Mouse (Mus musculus) bone marrow, adult 2 months (tissue): ENCODE results near the gene Hoxa10. TPM values are rescaled to one million over a fixed set of nuclear protein-coding genes. Genes with fewer than 3 reads are reported as not detected.
A peak's percentile ranks its signal among the peaks of the same experiment; 100 is the strongest.

Source experiments
- H3K27ac ChIP-seq: fragments of 200-500 bp; 2 replicates; pipeline ENCODE4 v1.5.1; 2012; ENCODE audit warnings: low read depth, mild to moderate bottlenecking, control low read depth, inconsistent platforms, low read length; ENCODE audit not compliant: control insufficient read depth, poor library complexity, insufficient read depth
- H3K4me1 ChIP-seq: fragments of 200-500 bp; 2 replicates; pipeline ENCODE4 v1.6.1; 2011; ENCODE audit warnings: low read length; ENCODE audit not compliant: control insufficient read depth, insufficient read depth
- H3K4me3 ChIP-seq: fragments of 200-500 bp; replicated peaks from 2 replicates; pipeline ENCODE3; 2011; ENCODE audit warnings: mild to moderate bottlenecking, low read depth, low read length, control low read depth; ENCODE audit not compliant: control insufficient read depth
- CTCF ChIP-seq: fragments of 200-500 bp; IDR thresholded peaks from 2 replicates; pipeline ENCODE4 v1.5.1; 2011; ENCODE audit warnings: low read length, control low read depth; ENCODE audit not compliant: control insufficient read depth, insufficient read depth
- POLR2A ChIP-seq: fragments of 200-500 bp; IDR thresholded peaks from 2 replicates; pipeline ENCODE4 v1.6.1; 2011; ENCODE audit warnings: low read depth, mild to moderate bottlenecking, control low read depth, low read length, borderline replicate concordance; ENCODE audit not compliant: control insufficient read depth
- WGBS: fragments of 180-500 bp; shearing (Covaris S2); methylation state at CpG from one replicate; pipeline ENCODE4 v1.1.7; 2018; 5-methylcytosine and 5-hydroxymethylcytosine counted together
- polyA plus RNA-seq: library from polyadenylated mRNA; stranded (reverse); fragments of >200 nt; gene quantifications from 2 replicates; pipeline ENCODE4 v1.2.4, GENCODE M21; 2011; ENCODE audit warnings: low replicate concordance; ENCODE audit not compliant: missing spikeins, insufficient read depth, insufficient read length

The Hoxa10 gene
- polyA plus RNA-seq, 1 experiment = 1.6 TPM

- WGBS = 84% methylated on average over 3 of the region's 3 CpGs
- H3K27ac ChIP-seq = no peak overlapping the region
- no peaks in the 10 kb centered on the region for H3K4me1 ChIP-seq
- TF ChIP-seq CTCF = no peak
- TF ChIP-seq POLR2A = no peak
- H3K4me3 ChIP-seq = no peak overlapping the region
These were observed 3.8 kb downstream of the Hoxa10 start for GRCm38 (mm10) chr6:52236806-52237205.

GRCm38 (mm10) chr6:52235866-52236265, 4.8 kb downstream of the Hoxa10 start:
- Histone ChIP-seq H3K4me3 (no peak overlapping the region), H3K4me1 (no peaks in the 10 kb centered on the region), H3K27ac (no peak overlapping the region)
- WGBS = 72% methylated on average over 6 of the region's 6 CpGs
- TF ChIP-seq CTCF (no peak), POLR2A (no peak)

- H3K27ac ChIP-seq = no peak overlapping the region
- no peak overlapping the region for H3K4me3 ChIP-seq
- TF ChIP-seq CTCF (no peak), POLR2A (no peak)
- WGBS = 80% methylated on average over 9 of the region's 9 CpGs
- no peaks in the 10 kb centered on the region for H3K4me1 ChIP-seq
These were observed 5.4 kb downstream of the Hoxa10 start for GRCm38 (mm10) chr6:52235267-52235666.

- no peak overlapping the region for H3K4me3 ChIP-seq
- WGBS = 2% methylated on average over 67 of the region's 68 CpGs
- H3K4me1 ChIP-seq = no peaks in the 10 kb centered on the region
- peak overlapping the region; percentile 48; the same call in 1 of the 2 replicates for H3K27ac ChIP-seq
- TF ChIP-seq CTCF (no peak), POLR2A (no peak)
These were observed 6.1 kb downstream of the Hoxa10 start for GRCm38 (mm10) chr6:52234428-52235140.

- H3K27ac ChIP-seq = peak overlapping the region; percentile 48; the same call in 1 of the 2 replicates
- TF ChIP-seq CTCF (no peak), POLR2A (no peak)
- H3K4me3 ChIP-seq = peak overlapping the region; percentile 9
- WGBS = 2% methylated on average over 70 of the region's 70 CpGs
- H3K4me1 ChIP-seq = no peaks in the 10 kb centered on the region
These were observed 6.9 kb downstream of the Hoxa10 start for GRCm38 (mm10) chr6:52233546-52234427.

GRCm38 (mm10) chr6:52232984-52233545, 7.6 kb downstream of the Hoxa10 start:
- TF ChIP-seq CTCF = no peak
- TF ChIP-seq POLR2A = no peak
- H3K4me1 ChIP-seq = no peaks in the 10 kb centered on the region
- 8% methylated on average over 23 of the region's 23 CpGs for WGBS
- no peak overlapping the region for H3K27ac ChIP-seq
- no peak overlapping the region for H3K4me3 ChIP-seq

GRCm38 (mm10) chr6:52232568-52232965, 8.1 kb downstream of the Hoxa10 start:
- Histone ChIP-seq H3K4me1 (no peaks in the 10 kb centered on the region), H3K27ac (no peak overlapping the region), H3K4me3 (no peak overlapping the region)
- under 1% methylated on average over 18 of the region's 18 CpGs for WGBS
- TF ChIP-seq CTCF (no peak), POLR2A (no peak)

- Histone ChIP-seq H3K4me3 (peak overlapping the region; percentile 6), H3K27ac (no peak overlapping the region), H3K4me1 (no peaks in the 10 kb centered on the region)
- WGBS = 1% methylated on average over 18 of the region's 18 CpGs
- TF ChIP-seq CTCF (no peak), POLR2A (no peak)
These were observed 8.6 kb downstream of the Hoxa10 start for GRCm38 (mm10) chr6:52231885-52232567.
